Mouse (Mus musculus) heart, embryonic 13.5 days (tissue): ENCODE measurements around the gene Dgkz. TPM values are rescaled to one million over a fixed set of nuclear protein-coding genes. Genes with fewer than 3 reads are reported as not detected.

Experiments used
- ATAC-seq: fragments of 200-750 bp; cut with Nextera tagmentation; 2 replicates; pipeline ENCODE4 v1.8.0; 2017; ENCODE audit warnings: moderate TSS enrichment; ENCODE audit not compliant: insufficient number of reproducible peaks, low FRiP score, low TSS enrichment; ENCODE audit errors: extremely low read depth
- H3K27ac ChIP-seq: fragments of 300-500 bp; sonication (generic); replicated peaks from 2 replicates; pipeline ENCODE4 v1.5.1; 2015; ENCODE audit warnings: moderate library complexity, mild to moderate bottlenecking, inconsistent platforms
- H3K27me3 ChIP-seq: fragments of 300-500 bp; sonication (generic); replicated peaks from 2 replicates; pipeline ENCODE4 v1.6.1; 2015; ENCODE audit warnings: mild to moderate bottlenecking, inconsistent platforms
- H3K36me3 ChIP-seq: fragments of 300-500 bp; sonication (generic); 2 replicates; pipeline ENCODE4 v1.6.1; 2015; ENCODE audit warnings: mild to moderate bottlenecking, inconsistent platforms
- H3K4me1 ChIP-seq: fragments of 300-500 bp; sonication (generic); 2 replicates; pipeline ENCODE4 v1.6.1; 2015; ENCODE audit warnings: inconsistent platforms
- H3K4me2 ChIP-seq: fragments of 300-500 bp; sonication (generic); 2 replicates; pipeline ENCODE4 v1.6.1; 2015; ENCODE audit warnings: inconsistent platforms, mild to moderate bottlenecking, moderate library complexity
- H3K4me3 ChIP-seq: fragments of 300-500 bp; sonication (generic); 2 replicates; pipeline ENCODE4 v1.5.1; 2015; ENCODE audit warnings: moderate library complexity, mild to moderate bottlenecking, inconsistent platforms
- H3K9ac ChIP-seq: fragments of 300-500 bp; sonication (generic); 2 replicates; pipeline ENCODE4 v1.6.1; 2015; ENCODE audit warnings: inconsistent platforms, mild to moderate bottlenecking, moderate library complexity
- H3K9me3 ChIP-seq: fragments of 300-500 bp; sonication (generic); 2 replicates; pipeline ENCODE4 v1.6.1; 2016; ENCODE audit warnings: inconsistent platforms
- WGBS: fragments of 180-500 bp; shearing (Covaris S2); methylation state at CpG from one replicate; pipeline ENCODE4 v1.1.7; 2015; ENCODE audit warnings: mixed read lengths; 5-methylcytosine and 5-hydroxymethylcytosine counted together
- polyA plus RNA-seq: library from polyadenylated mRNA; unstranded; fragments of >200 nt; fragmentation: Nextera tagmentation; extraction: Ambion mirVana; gene quantifications from 2 replicates; pipeline ENCODE4 v1.2.1, GENCODE M21; 2015

The Dgkz gene
- polyA plus RNA-seq, 1 experiment from 2014 or later = 43.4 TPM

GRCm38 (mm10) chr2:91987542-91987941 is 11.9 kb upstream of the Dgkz start:
- Histone ChIP-seq H3K9ac (no peak overlapping the region), H3K4me1 (peaks cover 28% of the 10 kb centered on the region), H3K4me3 (no peak overlapping the region), H3K27ac (no peak overlapping the region), H3K4me2 (no peak overlapping the region), H3K36me3 (peaks cover 28% of the 10 kb centered on the region), H3K27me3 (0 out of 2 replicates have a peak, but pooled peaks cover 6% of the 10 kb centered on the region), H3K9me3 (no peaks in the 10 kb centered on the region)
- 1% methylated on average over 3 of the region's 3 CpGs for WGBS
- 0 out of 2 replicates have a peak, but pooled peaks have one; percentile 9 for ATAC-seq

DNA sequence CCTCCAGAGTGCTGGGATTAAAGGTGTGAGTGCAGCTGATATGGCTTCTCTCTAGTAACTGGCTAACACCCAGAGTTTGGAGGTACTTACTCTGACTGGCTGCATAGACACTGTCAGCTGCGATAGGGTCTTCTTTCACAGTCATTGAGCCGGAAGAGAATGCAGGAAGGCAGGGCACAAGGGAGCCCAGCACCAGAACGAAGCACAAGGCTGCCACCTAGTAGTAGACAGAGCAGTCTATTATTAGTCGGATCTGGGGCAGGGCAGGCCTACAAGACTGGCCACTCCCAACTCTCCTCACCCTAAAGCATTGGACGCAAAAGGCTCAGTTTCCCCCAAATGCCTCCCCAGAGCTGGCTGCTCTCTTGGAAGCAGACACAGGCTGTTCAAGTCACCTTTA is 10.4 kb upstream of the Dgkz start:
- H3K36me3 ChIP-seq = peaks cover 26% of the 10 kb centered on the region
- no peak for ATAC-seq
- H3K4me1 ChIP-seq = peaks cover 28% of the 10 kb centered on the region
- H3K27me3 ChIP-seq = 0 out of 2 replicates have a peak, but pooled peaks cover 6% of the 10 kb centered on the region
- no peak overlapping the region for H3K4me2 ChIP-seq
- H3K4me3 ChIP-seq = no peak overlapping the region
- 0 out of 2 replicates have a peak overlapping the region, but pooled peaks have one; percentile 12 for H3K27ac ChIP-seq
- no peaks in the 10 kb centered on the region for H3K9me3 ChIP-seq
- no peak overlapping the region; the same call in 1 of the 2 replicates for H3K9ac ChIP-seq
- WGBS = 10% methylated on average over 5 of the region's 5 CpGs

DNA sequence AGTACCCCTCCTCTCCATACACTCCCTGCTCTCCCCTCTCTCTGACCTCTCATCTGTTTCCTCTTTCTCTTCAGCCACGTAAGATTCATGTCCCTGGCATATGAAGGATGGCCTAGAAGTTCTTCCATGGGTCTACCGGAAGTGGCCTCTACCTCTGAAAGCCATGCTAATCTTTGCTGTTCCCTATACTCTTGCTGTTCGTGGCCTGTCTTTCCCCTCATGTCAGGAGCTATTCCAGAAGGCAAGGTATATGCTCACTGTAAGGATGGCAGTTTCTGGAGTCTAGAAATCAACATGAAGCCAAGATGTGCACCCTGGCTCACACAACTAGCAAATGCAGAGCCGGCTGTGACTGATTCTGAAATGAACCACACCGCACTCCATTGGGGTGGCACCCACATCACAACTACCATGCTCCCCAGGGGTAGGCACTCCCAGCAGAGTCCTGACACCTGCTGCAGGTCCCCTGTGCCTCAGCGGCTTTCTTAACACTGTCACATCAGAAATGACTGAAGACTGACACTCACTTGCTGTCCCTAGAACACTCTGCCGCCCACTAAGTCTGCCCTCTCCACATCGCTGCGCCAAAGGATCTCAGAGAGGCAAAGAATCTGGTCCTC is 9.4 kb upstream of the Dgkz start:
- Histone ChIP-seq H3K9me3 (no peaks in the 10 kb centered on the region), H3K27ac (peak overlapping the region; percentile 87), H3K9ac (peak overlapping the region; percentile 79), H3K27me3 (0 out of 2 replicates have a peak, but pooled peaks cover 6% of the 10 kb centered on the region), H3K4me1 (peaks cover 36% of the 10 kb centered on the region), H3K36me3 (peaks cover 16% of the 10 kb centered on the region), H3K4me3 (peak overlapping the region; percentile 38), H3K4me2 (peak overlapping the region; percentile 67)
- ATAC-seq = peak; percentile 9; the same call in 1 of the 2 replicates
- WGBS = 36% methylated on average over 9 of the region's 9 CpGs

DNA sequence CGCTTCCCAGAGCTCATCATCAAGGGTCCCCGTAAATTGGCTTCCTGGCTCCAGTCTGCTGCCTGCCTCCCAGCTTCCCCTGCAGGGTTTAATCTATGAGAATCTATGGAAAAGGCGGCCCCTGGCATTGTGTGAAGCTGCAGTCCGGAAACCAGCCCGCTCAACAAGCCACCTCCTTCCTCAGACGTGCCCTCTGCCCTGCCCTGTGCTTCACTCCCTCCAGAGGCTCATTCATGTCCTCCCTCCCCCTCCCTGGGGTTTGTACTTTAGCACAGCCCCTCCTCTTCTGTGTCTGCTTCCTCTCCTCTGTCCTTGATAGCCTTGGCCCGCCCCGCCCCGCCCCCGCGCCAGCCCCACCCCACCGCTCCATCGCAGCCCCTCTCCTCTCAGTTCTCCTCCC is 8.8 kb upstream of the Dgkz start:
- ATAC-seq = peak; percentile 71

DNA sequence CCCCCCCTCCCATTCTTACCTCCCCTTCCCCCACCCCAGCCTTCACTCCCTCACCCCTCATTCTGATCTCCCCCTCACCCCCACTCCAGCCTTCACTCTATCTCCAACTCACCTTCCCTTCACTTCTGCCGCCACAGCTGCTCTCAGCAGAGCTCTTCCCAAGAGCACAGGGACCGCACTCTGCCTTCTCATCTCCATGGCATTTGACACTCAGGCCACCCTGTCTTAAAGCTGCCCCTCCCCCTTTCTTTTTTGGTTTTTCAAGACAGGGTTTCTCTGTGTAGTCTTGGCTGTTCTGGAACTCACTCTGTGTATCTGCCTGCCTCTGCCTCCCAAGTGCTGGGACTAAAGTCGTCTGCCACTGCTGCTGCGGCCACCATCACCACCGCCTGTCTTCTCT is 5.2 kb upstream of the Dgkz start:
- Histone ChIP-seq H3K27me3 (peaks cover 15% of the 10 kb centered on the region), H3K9me3 (no peaks in the 10 kb centered on the region), H3K36me3 (peaks cover 8% of the 10 kb centered on the region; the same call in 1 of the 2 replicates), H3K4me3 (no peak overlapping the region), H3K4me2 (no peak overlapping the region), H3K27ac (no peak overlapping the region), H3K9ac (no peak overlapping the region), H3K4me1 (peaks cover 57% of the 10 kb centered on the region)
- no peak for ATAC-seq
- 46% methylated on average over 5 of the region's 5 CpGs for WGBS

More for the DNA sequence above, 8.8 kb upstream of the Dgkz start:
- Histone ChIP-seq H3K4me3 (peak overlapping the region; percentile 38), H3K27ac (peak overlapping the region; percentile 87), H3K36me3 (peaks cover 10% of the 10 kb centered on the region), H3K27me3 (0 out of 2 replicates have a peak, but pooled peaks cover 6% of the 10 kb centered on the region), H3K9me3 (no peaks in the 10 kb centered on the region), H3K4me1 (peaks cover 40% of the 10 kb centered on the region), H3K9ac (peak overlapping the region; percentile 79), H3K4me2 (peak overlapping the region; percentile 67)
- 3% methylated on average over 8 of the region's 13 CpGs for WGBS

GRCm38 (mm10) chr2:91980245-91980644 is 4.6 kb upstream of the Dgkz start:
- no peak for ATAC-seq
- peaks cover 21% of the 10 kb centered on the region for H3K27me3 ChIP-seq
- peaks cover 8% of the 10 kb centered on the region; the same call in 1 of the 2 replicates for H3K36me3 ChIP-seq
- peaks cover 59% of the 10 kb centered on the region for H3K4me1 ChIP-seq
- no peak overlapping the region for H3K4me2 ChIP-seq
- 29% methylated on average over 4 of the region's 4 CpGs for WGBS
- peak overlapping the region; percentile 37; the same call in 1 of the 2 replicates for H3K9ac ChIP-seq
- H3K9me3 ChIP-seq = no peaks in the 10 kb centered on the region
- no peak overlapping the region for H3K27ac ChIP-seq
- no peak overlapping the region for H3K4me3 ChIP-seq

- Histone ChIP-seq H3K9ac (peak overlapping the region; percentile 65), H3K27ac (peak overlapping the region; percentile 83), H3K9me3 (no peaks in the 10 kb centered on the region), H3K27me3 (peaks cover 38% of the 10 kb centered on the region), H3K4me1 (peaks cover 46% of the 10 kb centered on the region), H3K4me2 (peak overlapping the region; percentile 16; the same call in 1 of the 2 replicates), H3K36me3 (peaks cover 8% of the 10 kb centered on the region; the same call in 1 of the 2 replicates), H3K4me3 (no peak overlapping the region)
- ATAC-seq = no peak
- 12% methylated on average over 2 of the region's 2 CpGs for WGBS
Observed at GRCm38 (mm10) chr2:91978547-91978946, 2.9 kb upstream of the Dgkz start.

DNA sequence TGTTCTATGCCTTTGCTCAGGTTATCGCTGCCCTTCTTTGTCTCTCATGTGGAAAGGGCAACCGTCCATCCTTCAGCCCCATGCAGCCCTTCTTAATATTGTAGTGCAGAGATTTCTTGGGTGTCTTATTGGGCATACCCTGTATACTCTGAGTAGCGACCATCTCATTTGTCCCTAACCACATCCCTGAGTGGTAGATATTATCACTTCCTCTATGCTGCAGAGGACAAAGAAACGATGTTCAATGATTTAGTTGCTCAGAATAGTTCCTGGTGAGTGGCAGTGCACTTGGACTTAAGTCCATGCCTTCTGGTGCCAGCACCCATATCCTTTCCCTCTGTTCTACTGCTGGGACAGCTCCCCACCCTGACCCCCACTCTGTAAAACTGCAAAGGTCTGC is 2.3 kb upstream of the Dgkz start:
- no peak overlapping the region for H3K4me3 ChIP-seq
- H3K9ac ChIP-seq = peak overlapping the region; percentile 65
- H3K4me2 ChIP-seq = peak overlapping the region; percentile 16; the same call in 1 of the 2 replicates
- H3K36me3 ChIP-seq = peaks cover 8% of the 10 kb centered on the region; the same call in 1 of the 2 replicates
- peaks cover 42% of the 10 kb centered on the region for H3K27me3 ChIP-seq
- no peak for ATAC-seq
- no peaks in the 10 kb centered on the region for H3K9me3 ChIP-seq
- H3K4me1 ChIP-seq = peaks cover 46% of the 10 kb centered on the region
- peak overlapping the region; percentile 83 for H3K27ac ChIP-seq
- 60% methylated on average over 4 of the region's 4 CpGs for WGBS

GRCm38 (mm10) chr2:91973416-91974135 is 2.1 kb downstream of the Dgkz start:
- no peak overlapping the region for H3K4me2 ChIP-seq
- H3K9ac ChIP-seq = no peak overlapping the region
- H3K4me3 ChIP-seq = no peak overlapping the region
- H3K27ac ChIP-seq = no peak overlapping the region
- no peaks in the 10 kb centered on the region for H3K9me3 ChIP-seq
- 55% methylated on average over 7 of the region's 7 CpGs for WGBS
- peaks cover 42% of the 10 kb centered on the region for H3K27me3 ChIP-seq
- no peaks in the 10 kb centered on the region for H3K36me3 ChIP-seq
- H3K4me1 ChIP-seq = peaks cover 49% of the 10 kb centered on the region
- no peak for ATAC-seq

DNA sequence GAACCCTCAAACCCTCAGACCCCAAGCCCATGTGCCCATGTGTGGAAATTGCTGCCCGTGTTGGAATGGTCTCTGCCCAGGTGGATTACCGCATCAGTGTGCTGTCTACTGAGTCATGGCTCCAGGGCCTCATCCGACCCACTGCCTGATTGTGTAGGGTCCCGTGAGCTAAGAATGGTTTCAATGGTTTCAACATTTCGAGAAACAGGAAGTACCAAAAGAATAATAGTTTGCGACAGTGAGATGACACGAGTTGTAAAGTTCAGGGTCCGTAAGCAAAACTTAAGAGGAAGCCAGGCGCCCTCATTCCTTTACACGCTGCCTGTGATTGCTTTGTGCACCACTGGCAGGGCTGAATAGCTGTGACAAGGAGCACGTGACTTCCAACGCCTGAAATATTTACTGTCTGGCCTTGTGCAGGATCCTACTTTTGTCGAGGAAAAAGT is 3.5 kb downstream of the Dgkz start:
- WGBS = 32% methylated on average over 13 of the region's 13 CpGs
- peak overlapping the region; percentile 88 for H3K27ac ChIP-seq
- peaks cover 46% of the 10 kb centered on the region for H3K4me1 ChIP-seq
- H3K9me3 ChIP-seq = no peaks in the 10 kb centered on the region
- no peak overlapping the region for H3K4me3 ChIP-seq
- no peaks in the 10 kb centered on the region for H3K36me3 ChIP-seq
- 0 out of 2 replicates have a peak, but pooled peaks have one; percentile 10 for ATAC-seq
- peak overlapping the region; percentile 61 for H3K4me2 ChIP-seq
- H3K9ac ChIP-seq = peak overlapping the region; percentile 65; the same call in 1 of the 2 replicates
- H3K27me3 ChIP-seq = peaks cover 40% of the 10 kb centered on the region
